Mouse (Mus musculus) forebrain, postnatal 0 days (tissue): ENCODE measurements around the gene Zfp553. TPM values are rescaled to one million over a fixed set of nuclear protein-coding genes. Genes with fewer than 3 reads are reported as not detected.

Experiments used
- ATAC-seq: fragments of 200-750 bp; cut with Nextera tagmentation; 2 replicates; pipeline ENCODE4 v1.8.0; 2017; ENCODE audit warnings: mild to moderate bottlenecking, moderate library complexity
- DNase-seq: peaks from one replicate; pipeline ENCODE4 v3.0.0-alpha.2; 2015
- H3K27ac ChIP-seq: fragments of 300-500 bp; sonication (generic); 2 replicates; pipeline ENCODE4 v1.5.1; 2014; ENCODE audit warnings: low read depth, mild to moderate bottlenecking, antibody characterized with exemption, low read length, moderate library complexity, mixed read lengths
- H3K27me3 ChIP-seq: fragments of 300-500 bp; sonication (generic); 2 replicates; pipeline ENCODE4 v1.6.1; 2014; ENCODE audit warnings: mild to moderate bottlenecking, low read length, mixed read lengths; ENCODE audit not compliant: insufficient read depth
- H3K36me3 ChIP-seq: fragments of 300-500 bp; sonication (generic); 2 replicates; pipeline ENCODE4 v1.6.1; 2014; ENCODE audit warnings: mild to moderate bottlenecking, moderate library complexity; ENCODE audit not compliant: insufficient read depth
- H3K4me1 ChIP-seq: fragments of 300-500 bp; sonication (generic); 2 replicates; pipeline ENCODE4 v1.6.1; 2014; ENCODE audit warnings: antibody characterized with exemption; ENCODE audit not compliant: insufficient read depth
- H3K4me2 ChIP-seq: fragments of 300-500 bp; sonication (generic); 2 replicates; pipeline ENCODE4 v1.6.1; 2014; ENCODE audit warnings: low read depth, mild to moderate bottlenecking, moderate library complexity
- H3K4me3 ChIP-seq: fragments of 300-500 bp; sonication (generic); 2 replicates; pipeline ENCODE4 v1.5.1; 2014; ENCODE audit warnings: low read depth, low read length, mixed read lengths
- H3K9ac ChIP-seq: fragments of 300-500 bp; sonication (generic); 2 replicates; pipeline ENCODE4 v1.6.1; 2014; ENCODE audit warnings: mild to moderate bottlenecking
- H3K9me3 ChIP-seq: fragments of 300-500 bp; sonication (generic); 2 replicates; pipeline ENCODE4 v1.6.1; 2016; ENCODE audit warnings: low read length
- CTCF ChIP-seq: sonication (generic); IDR thresholded peaks from 2 replicates; pipeline ENCODE4 v1.5.1; 2016; ENCODE audit warnings: antibody characterized with exemption, control low read depth, low read depth
- WGBS: fragments of 180-500 bp; shearing (Covaris S2); extraction: QIAGEN DNeasy Blood & Tissue Kit; methylation state at CpG from one replicate; pipeline ENCODE4 v1.1.7; 2014; 5-methylcytosine and 5-hydroxymethylcytosine counted together
- polyA plus RNA-seq: library from polyadenylated mRNA; unstranded; fragments of >200 nt; fragmentation: Nextera tagmentation; extraction: Ambion mirVana; gene quantifications from 2 replicates; pipeline ENCODE4 v1.2.1, GENCODE M21; 2015
- total RNA-seq: library from RNA; depleted of rRNA; stranded (reverse); fragments of >200 nt; gene quantifications from 2 replicates; pipeline ENCODE4 v1.2.3, GENCODE M21; 2014

The Zfp553 gene
- total and polyA plus RNA-seq, 2 experiments from 2014 or later, result 35.9 to 46.6 TPM

DNA sequence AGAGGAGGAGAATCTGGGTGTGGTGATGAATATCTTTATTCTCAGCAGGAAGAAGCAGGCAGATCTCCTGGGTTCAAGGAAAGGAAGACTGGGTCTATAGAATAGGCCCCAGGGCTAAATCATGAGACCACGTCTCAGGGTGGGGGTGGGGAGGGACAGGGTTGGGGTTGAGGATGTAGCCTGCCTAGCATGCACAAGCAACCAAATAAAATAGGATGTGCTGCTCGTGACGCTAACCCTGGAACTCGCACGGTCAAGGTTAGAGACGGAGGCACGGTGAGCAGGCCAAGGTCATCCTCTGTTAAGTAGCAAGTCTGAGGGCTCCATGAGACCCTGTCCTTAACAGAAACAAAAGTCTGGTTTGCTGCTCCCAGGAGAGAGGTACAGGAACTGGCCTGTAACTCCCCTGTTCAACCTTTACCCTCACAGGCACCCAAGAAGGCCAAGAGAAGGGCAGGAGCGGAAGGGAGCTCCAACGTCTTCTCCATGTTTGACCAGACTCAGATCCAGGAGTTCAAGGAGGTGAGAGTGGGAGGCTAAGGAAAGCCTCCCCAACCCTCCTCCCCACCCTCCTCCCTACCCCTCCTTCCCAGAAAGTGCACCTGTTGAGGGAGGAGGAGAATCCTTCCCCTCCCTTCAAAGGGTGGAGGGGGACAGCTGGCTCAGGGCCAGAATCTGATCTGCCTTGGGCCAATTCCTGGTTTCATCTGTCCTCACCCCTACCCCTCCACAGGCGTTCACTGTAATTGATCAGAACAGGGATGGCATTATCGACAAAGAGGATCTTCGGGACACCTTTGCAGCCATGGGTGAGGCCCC, 20.2 kb upstream of the Zfp553 start:
- Histone ChIP-seq H3K9me3 (no peaks in the 10 kb centered on the region), H3K9ac (no peak overlapping the region), H3K4me3 (no peak overlapping the region), H3K27me3 (no peaks in the 10 kb centered on the region), H3K4me1 (peaks cover 5% of the 10 kb centered on the region; the same call in 1 of the 2 replicates), H3K4me2 (no peak overlapping the region), H3K27ac (no peak overlapping the region), H3K36me3 (no peaks in the 10 kb centered on the region)
- ATAC-seq, result no peak
- 92% methylated on average over 12 of the region's 12 CpGs for WGBS
- no peak for TF ChIP-seq CTCF
- DNase-seq, result no peak

DNA sequence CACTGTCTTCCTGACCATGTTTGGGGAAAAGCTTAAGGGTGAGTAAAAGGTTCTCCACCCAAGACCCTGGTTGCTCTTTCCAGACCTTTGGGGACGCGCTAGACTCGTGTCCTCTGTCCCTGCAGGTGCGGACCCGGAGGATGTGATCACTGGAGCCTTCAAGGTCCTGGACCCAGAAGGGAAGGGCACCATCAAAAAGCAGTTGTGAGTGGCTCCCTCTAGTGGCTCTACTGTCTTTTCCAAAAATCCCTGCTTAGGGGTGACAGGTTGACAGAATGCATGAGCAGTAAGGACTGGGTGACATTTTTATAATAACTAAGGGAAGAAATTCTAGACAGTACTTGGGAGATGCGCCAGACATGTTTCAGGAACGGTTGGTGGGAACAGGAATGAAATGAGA, 19.4 kb upstream of the Zfp553 start:
- no peak overlapping the region for H3K4me2 ChIP-seq
- H3K36me3 ChIP-seq, result no peaks in the 10 kb centered on the region
- ATAC-seq, result no peak
- peaks cover 5% of the 10 kb centered on the region; the same call in 1 of the 2 replicates for H3K4me1 ChIP-seq
- H3K27me3 ChIP-seq, result no peaks in the 10 kb centered on the region
- peak; percentile 73 for TF ChIP-seq CTCF
- no peaks in the 10 kb centered on the region for H3K9me3 ChIP-seq
- WGBS, result 38% methylated on average over 7 of the region's 7 CpGs
- H3K27ac ChIP-seq, result no peak overlapping the region
- no peak overlapping the region for H3K9ac ChIP-seq
- H3K4me3 ChIP-seq, result no peak overlapping the region
- DNase-seq, result no peak

DNA sequence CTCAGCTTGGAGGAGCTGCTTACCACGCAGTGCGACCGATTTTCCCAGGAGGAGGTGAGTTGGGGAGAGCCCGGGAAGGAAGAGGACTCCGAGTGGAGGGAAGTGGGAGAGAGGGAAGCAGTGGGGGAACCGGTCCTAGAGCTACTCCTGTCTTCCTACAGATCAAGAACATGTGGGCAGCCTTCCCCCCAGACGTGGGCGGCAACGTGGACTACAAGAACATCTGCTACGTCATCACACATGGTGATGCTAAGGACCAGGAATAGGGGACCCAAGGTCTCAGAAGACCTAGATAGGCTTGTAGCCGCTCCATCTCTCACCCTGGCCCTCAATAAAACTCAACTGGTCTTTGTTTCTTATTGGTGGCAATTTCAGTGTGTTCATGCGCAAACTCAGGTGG, 18.9 kb upstream of the Zfp553 start:
- Histone ChIP-seq H3K27me3 (no peaks in the 10 kb centered on the region), H3K36me3 (no peaks in the 10 kb centered on the region), H3K9me3 (no peaks in the 10 kb centered on the region), H3K9ac (no peak overlapping the region), H3K27ac (no peak overlapping the region), H3K4me3 (no peak overlapping the region), H3K4me1 (peaks cover 5% of the 10 kb centered on the region; the same call in 1 of the 2 replicates), H3K4me2 (no peak overlapping the region)
- TF ChIP-seq CTCF, result no peak
- 61% methylated on average over 12 of the region's 12 CpGs for WGBS
- ATAC-seq (no peak), DNase-seq (no peak)

DNA sequence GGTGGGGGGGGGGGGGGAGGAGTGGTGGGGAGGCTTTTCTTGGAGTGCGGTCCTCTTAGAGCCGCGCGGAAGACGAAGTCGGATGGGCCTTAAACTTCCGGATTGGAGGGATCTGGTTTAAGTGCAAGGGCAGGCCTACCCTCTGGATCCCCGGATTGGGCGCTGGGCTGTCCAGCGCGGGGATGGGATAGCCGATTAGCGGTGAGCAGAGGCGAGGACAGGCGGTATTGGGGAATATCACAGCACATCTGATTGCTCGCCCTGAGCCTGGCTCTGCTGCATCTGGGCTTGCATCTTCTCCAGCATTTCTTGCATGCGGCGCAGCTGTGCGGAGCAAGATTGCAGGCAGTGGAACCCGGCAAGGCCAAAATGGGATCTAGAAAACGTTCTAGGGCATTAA, 18.3 kb upstream of the Zfp553 start:
- Histone ChIP-seq H3K9me3 (no peaks in the 10 kb centered on the region), H3K4me3 (no peak overlapping the region), H3K4me1 (peaks cover 2% of the 10 kb centered on the region; the same call in 1 of the 2 replicates), H3K27me3 (no peaks in the 10 kb centered on the region), H3K9ac (no peak overlapping the region), H3K27ac (no peak overlapping the region), H3K36me3 (no peaks in the 10 kb centered on the region), H3K4me2 (no peak overlapping the region)
- no peak for TF ChIP-seq CTCF
- WGBS, result 44% methylated on average over 21 of the region's 21 CpGs
- DNase-seq (no peak), ATAC-seq (no peak)

DNA sequence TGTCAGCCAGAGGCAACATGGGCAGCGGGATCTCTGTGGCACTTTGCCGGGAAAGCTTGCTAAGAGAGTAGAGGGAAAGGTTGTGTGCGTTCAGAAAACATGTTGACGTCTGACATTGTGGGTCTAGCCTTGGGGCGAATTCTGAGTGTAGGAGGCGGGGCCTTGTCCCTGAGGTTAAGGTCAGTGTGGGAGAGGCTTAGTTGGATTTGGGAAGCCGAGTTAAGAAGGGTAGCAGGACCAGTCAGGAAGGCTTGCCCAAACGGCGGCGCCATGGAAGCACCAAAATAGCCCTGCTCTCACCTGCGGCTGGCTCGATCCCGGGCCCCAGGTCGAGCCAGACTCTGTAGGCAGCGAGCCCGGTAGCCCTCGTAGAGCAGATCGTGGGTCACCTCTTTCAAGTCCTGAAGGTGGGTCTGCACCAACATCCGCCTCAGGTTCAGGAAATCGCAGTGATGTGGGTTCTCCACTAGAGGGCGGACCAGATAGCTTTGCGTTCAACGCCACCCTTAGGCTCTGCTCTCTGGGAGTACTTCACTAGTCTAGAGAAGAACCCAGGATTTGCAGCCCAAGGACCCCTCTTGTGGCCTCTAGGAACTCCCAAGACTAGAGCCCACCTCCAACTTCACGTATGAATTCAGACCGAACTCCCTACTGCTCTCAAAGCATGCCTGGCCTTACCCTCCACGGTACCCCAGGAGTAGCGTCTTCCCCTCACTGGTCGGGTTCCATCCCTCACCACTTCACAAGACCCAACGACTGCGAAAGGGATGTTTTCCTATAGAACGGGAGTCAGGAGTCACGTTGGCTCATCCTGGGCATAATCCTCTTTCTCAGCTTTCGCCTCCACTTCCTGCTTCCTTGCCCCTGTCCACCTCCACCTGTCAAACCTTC, 17.6 kb upstream of the Zfp553 start:
- no peaks in the 10 kb centered on the region for H3K4me1 ChIP-seq
- no peak overlapping the region for H3K9ac ChIP-seq
- H3K27me3 ChIP-seq, result no peaks in the 10 kb centered on the region
- TF ChIP-seq CTCF, result peak; percentile 89
- peak overlapping the region; percentile 20 for H3K4me3 ChIP-seq
- DNase-seq (peak; percentile 76), ATAC-seq (peak; percentile 53)
- H3K27ac ChIP-seq, result no peak overlapping the region
- WGBS, result 26% methylated on average over 33 of the region's 33 CpGs
- H3K9me3 ChIP-seq, result no peaks in the 10 kb centered on the region
- H3K36me3 ChIP-seq, result no peaks in the 10 kb centered on the region
- H3K4me2 ChIP-seq, result peak overlapping the region; percentile 44

DNA sequence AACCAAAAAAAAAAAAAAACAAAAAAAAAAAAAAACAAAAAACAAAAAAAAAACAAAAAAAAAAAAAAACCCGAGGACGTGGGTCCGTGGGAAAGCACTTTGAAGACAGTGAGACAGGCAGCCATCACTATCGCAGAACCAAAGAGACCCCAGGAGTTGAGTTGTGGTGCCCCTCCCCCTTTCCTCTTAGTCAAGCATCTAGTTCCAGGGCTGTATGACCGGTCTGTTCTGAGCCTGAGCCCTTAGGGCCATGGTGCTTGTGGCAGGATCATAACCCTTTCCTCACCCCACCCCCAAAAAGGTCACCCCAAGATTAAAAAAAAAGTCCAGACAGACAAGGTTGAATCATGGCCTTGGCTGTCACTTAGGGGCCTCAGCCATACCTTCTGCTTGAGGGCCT, 16.6 kb upstream of the Zfp553 start:
- H3K4me3 ChIP-seq, result no peak overlapping the region
- H3K9me3 ChIP-seq, result no peaks in the 10 kb centered on the region
- no peaks in the 10 kb centered on the region for H3K27me3 ChIP-seq
- H3K4me1 ChIP-seq, result no peaks in the 10 kb centered on the region
- H3K36me3 ChIP-seq, result no peaks in the 10 kb centered on the region
- ATAC-seq, result no peak
- WGBS, result 94% methylated on average over 5 of the region's 5 CpGs
- TF ChIP-seq CTCF, result no peak
- no peak overlapping the region for H3K27ac ChIP-seq
- no peak overlapping the region for H3K4me2 ChIP-seq
- DNase-seq, result no peak
- no peak overlapping the region for H3K9ac ChIP-seq

DNA sequence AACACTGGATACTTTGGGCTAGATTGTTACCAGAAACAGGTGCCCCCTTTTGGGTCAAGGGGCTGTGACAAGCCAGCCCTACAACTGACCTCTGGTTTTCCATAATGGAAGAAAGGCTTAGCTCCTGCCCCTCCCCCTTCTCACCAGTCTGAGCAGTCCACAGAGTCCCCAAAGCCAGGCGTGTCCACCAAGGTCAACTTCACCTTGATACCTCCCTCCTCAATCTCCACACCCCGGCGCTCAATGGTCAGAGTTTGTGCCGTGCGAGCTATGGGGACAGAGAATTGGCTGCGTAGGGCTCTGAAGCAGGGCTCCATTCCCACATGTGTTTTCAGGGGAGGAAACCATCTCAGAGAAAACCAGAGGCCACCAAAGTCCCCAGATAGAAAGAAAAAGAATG, 15.4 kb upstream of the Zfp553 start:
- Histone ChIP-seq H3K4me1 (no peaks in the 10 kb centered on the region), H3K36me3 (no peaks in the 10 kb centered on the region), H3K27me3 (no peaks in the 10 kb centered on the region), H3K4me2 (no peak overlapping the region), H3K27ac (no peak overlapping the region), H3K4me3 (no peak overlapping the region), H3K9me3 (no peaks in the 10 kb centered on the region), H3K9ac (no peak overlapping the region)
- TF ChIP-seq CTCF, result no peak
- ATAC-seq (no peak), DNase-seq (no peak)
- WGBS, result 88% methylated on average over 6 of the region's 6 CpGs
